Mouse (Mus musculus): ENCODE results near the gene Gm20388.

DNA sequence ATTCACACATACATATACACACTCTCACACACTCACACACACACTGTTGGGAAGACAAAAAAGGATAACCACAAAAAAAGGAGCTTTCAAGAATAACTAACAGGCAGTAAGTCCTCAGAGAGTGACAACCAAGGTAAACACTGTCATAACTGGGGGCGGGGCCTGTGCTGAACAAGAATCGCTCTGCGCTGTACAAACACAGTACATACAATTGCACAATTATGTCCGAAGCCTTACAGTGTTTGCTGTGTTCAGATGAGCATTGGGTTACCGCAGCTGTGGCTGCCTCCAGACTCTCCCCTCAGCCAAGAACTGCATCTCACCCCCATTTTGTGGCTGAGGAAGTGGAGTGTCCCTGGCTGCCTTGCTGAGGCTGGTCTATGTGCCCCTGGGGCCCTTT is 1510.4 kb downstream of the Gm20388 start:
- TF ChIP-seq POLR2A (IDR thresholded peaks at IDR 0.05; ENCODE audit: borderline replicate concordance, control insufficient read depth, low read depth, low read length) (no peak), CTCF (IDR thresholded peaks at IDR 0.05; ENCODE audit: control insufficient read depth, insufficient read depth, low read length) (no peak)

All from bone marrow, adult 2 months (tissue).